Mouse (Mus musculus): ENCODE measurements around the gene Usp7.
A peak's percentile ranks its signal among the peaks of the same experiment; 100 is the strongest.

The Usp7 gene

GRCm38 (mm10) chr16:8672811-8673210 is 119.3 kb downstream of the Usp7 start:
- DNase-seq (ENCODE audit: low spot score) = no peak

GRCm38 (mm10) chr16:8672350-8672687 is 119.8 kb downstream of the Usp7 start:
- no peak for DNase-seq (ENCODE audit: low spot score)

GRCm38 (mm10) chr16:8671551-8672349 is 120.4 kb downstream of the Usp7 start, which contains the start of gene Carhsp1:
Gene Carhsp1, minus strand, starts transcription at chr16:8672155.
- peak; percentile 76 for DNase-seq (ENCODE audit: low spot score)

GRCm38 (mm10) chr16:8670041-8671035 is 121.8 kb downstream of the Usp7 start:
- no peak for DNase-seq (ENCODE audit: low spot score)

- no peak for DNase-seq (ENCODE audit: low spot score)
These were observed 122.7 kb downstream of the Usp7 start for GRCm38 (mm10) chr16:8669432-8669831.

- no peak for DNase-seq (ENCODE audit: low spot score)
These were observed 123.7 kb downstream of the Usp7 start for GRCm38 (mm10) chr16:8668386-8668785.

- DNase-seq (ENCODE audit: low spot score) = no peak
These were observed 124.3 kb downstream of the Usp7 start for GRCm38 (mm10) chr16:8667814-8668213.

- DNase-seq (ENCODE audit: low spot score) = no peak
These were observed 124.8 kb downstream of the Usp7 start for GRCm38 (mm10) chr16:8667261-8667660.

GRCm38 (mm10) chr16:8666452-8666851 is 125.7 kb downstream of the Usp7 start:
- no peak for DNase-seq (ENCODE audit: low spot score)

- DNase-seq (ENCODE audit: low spot score) = no peak
These were observed 126.7 kb downstream of the Usp7 start for GRCm38 (mm10) chr16:8665367-8665766.

- DNase-seq (ENCODE audit: low spot score) = no peak
These were observed 128.2 kb downstream of the Usp7 start for GRCm38 (mm10) chr16:8663606-8664539.

- no peak for DNase-seq (ENCODE audit: low spot score)
These were observed 129.1 kb downstream of the Usp7 start for GRCm38 (mm10) chr16:8663022-8663421.

GRCm38 (mm10) chr16:8658764-8659163 is 133.3 kb downstream of the Usp7 start:
- no peak for DNase-seq (ENCODE audit: low spot score)

GRCm38 (mm10) chr16:8658349-8658748 is 133.8 kb downstream of the Usp7 start:
- DNase-seq (ENCODE audit: low spot score) = no peak

GRCm38 (mm10) chr16:8656256-8656655 is 135.9 kb downstream of the Usp7 start:
- no peak for DNase-seq (ENCODE audit: low spot score)

- DNase-seq (ENCODE audit: low spot score) = no peak
These were observed 136.5 kb downstream of the Usp7 start for GRCm38 (mm10) chr16:8655599-8655998.

GRCm38 (mm10) chr16:8655108-8655507 is 137.0 kb downstream of the Usp7 start:
- DNase-seq (ENCODE audit: low spot score) = no peak

GRCm38 (mm10) chr16:8650007-8650406 is 142.1 kb downstream of the Usp7 start:
- no peak for DNase-seq (ENCODE audit: low spot score)

- DNase-seq (ENCODE audit: low spot score) = no peak
These were observed 146.6 kb downstream of the Usp7 start for GRCm38 (mm10) chr16:8645546-8645945.

GRCm38 (mm10) chr16:8643855-8644254 is 148.3 kb downstream of the Usp7 start:
- no peak for DNase-seq (ENCODE audit: low spot score)
